ENCODE assay signal across 16 mouse cellular contexts in the genomic region with DNA sequence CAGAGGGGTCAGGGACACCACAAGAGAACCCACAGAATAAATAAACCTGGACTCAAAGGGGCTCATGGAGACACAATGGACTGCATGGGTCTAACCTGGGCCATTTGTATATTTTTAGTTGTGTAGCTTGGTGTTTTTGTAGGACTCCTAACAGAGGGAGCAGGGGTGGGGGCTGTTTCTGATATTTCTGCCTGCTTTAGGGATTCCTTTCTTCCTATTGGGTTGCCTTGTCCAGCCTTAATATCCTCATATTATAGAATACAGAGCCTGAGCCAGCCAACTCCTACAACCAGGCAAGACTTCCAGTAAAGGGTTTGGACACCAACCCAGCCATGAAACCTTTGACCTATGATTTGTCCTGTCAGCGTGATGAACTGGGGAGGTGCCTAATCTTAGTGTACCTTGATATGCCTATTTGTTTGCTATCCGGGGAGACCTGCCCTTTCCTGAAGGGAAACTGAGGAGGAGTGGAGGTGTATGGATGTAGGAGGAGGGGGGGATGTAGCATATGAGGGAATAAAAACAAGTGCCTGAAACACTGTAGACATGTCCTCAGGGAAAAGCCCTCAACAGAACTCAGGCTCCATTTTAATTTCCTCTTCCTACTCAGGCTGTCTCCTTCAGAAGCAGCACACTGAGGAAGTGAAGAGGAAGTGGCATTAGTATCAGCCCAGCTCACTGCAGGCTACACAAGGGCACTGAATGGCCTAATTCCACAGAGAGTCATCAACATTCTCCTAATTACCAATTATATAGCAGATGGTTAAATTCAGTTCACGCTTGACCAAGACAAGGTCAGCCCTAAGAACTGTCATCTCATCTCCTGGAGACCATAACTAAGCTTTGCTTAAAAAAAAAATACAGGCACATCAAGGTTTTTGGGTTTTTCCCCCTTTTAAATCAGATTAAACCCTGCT.
A peak's percentile ranks its signal among the peaks of the same experiment; 100 is the strongest.
DNase-seq lines count a peak whose midpoint lies in the region; ATAC-seq and TF ChIP-seq lines count a peak whose summit lies in the region.
"Had no signal": no experiment of that assay in that cellular context is flagged by ENCODE, and none has a peak within 500 bp of the region (broad histone marks: within the 10 kb centered on the region; RNA-seq: fewer than 3 reads in every experiment).

No protein-coding gene starts in this region.

- no peak overlapping the region for H3K27ac ChIP-seq in intestine, postnatal 0 days (ENCODE audit: low read depth, low read length)
- no peak overlapping the region for H3K27ac ChIP-seq in intestine, embryonic 16.5 days (ENCODE audit: low read length)
- H3K27ac ChIP-seq in bone marrow macrophage, adult 2 months (ENCODE audit: insufficient read depth, low read depth, low read length) = peak overlapping the region; percentile 60
- H3K27ac ChIP-seq: hindbrain, embryonic 14.5 days; kidney, embryonic 15.5 days; layer of hippocampus, adult 2 months; limb, embryonic 15.5 days; macrophage had no signal

- no peaks in the 10 kb centered on the region for H3K4me1 ChIP-seq in intestine, postnatal 0 days (replicated peaks; ENCODE audit: control insufficient read depth, insufficient read depth, low read length)
- H3K4me1 ChIP-seq in intestine, embryonic 16.5 days (ENCODE audit: control insufficient read depth, insufficient read depth, low read length) = no peaks in the 10 kb centered on the region
- H3K4me1 ChIP-seq in bone marrow macrophage, adult 2 months (ENCODE audit: control insufficient read depth, insufficient read depth, low read length) = peaks cover 42% of the 10 kb centered on the region
- H3K4me1 ChIP-seq: kidney, embryonic 15.5 days; limb, embryonic 15.5 days had no signal

- no peaks in the 10 kb centered on the region for H3K27me3 ChIP-seq in intestine, postnatal 0 days (replicated peaks; ENCODE audit: control insufficient read depth, insufficient read depth, low read length)
- no peaks in the 10 kb centered on the region for H3K27me3 ChIP-seq in intestine, embryonic 16.5 days (replicated peaks; ENCODE audit: control insufficient read depth, insufficient read depth, low read length)
- H3K27me3 ChIP-seq: kidney, embryonic 15.5 days; limb, embryonic 15.5 days had no signal

- H3K9me3 ChIP-seq in intestine, postnatal 0 days (ENCODE audit: control insufficient read depth) = no peaks in the 10 kb centered on the region
- H3K9me3 ChIP-seq in intestine, embryonic 16.5 days (ENCODE audit: control insufficient read depth, low read length) = no peaks in the 10 kb centered on the region
- H3K9me3 ChIP-seq: G1E; kidney, embryonic 15.5 days; limb, embryonic 15.5 days had no signal

- H3K4me3 ChIP-seq in intestine, postnatal 0 days (ENCODE audit: low read depth, low read length) = no peak overlapping the region
- H3K4me3 ChIP-seq in intestine, embryonic 16.5 days (ENCODE audit: low read length) = no peak overlapping the region
- no peak overlapping the region for H3K4me3 ChIP-seq in bone marrow macrophage, adult 2 months (ENCODE audit: insufficient read depth, low read length)
- H3K4me3 ChIP-seq: kidney, embryonic 15.5 days; layer of hippocampus, adult 2 months; limb, embryonic 15.5 days had no signal

- no peak overlapping the region for H3K9ac ChIP-seq in intestine, postnatal 0 days (ENCODE audit: low read depth, low read length)
- H3K9ac ChIP-seq in intestine, embryonic 16.5 days (ENCODE audit: low read depth, low read length) = no peak overlapping the region
- H3K9ac ChIP-seq: hindbrain, embryonic 14.5 days; kidney, embryonic 15.5 days; limb, embryonic 15.5 days; lung, embryonic 14.5 days had no signal

- WGBS in intestine, postnatal 0 days = 67% methylated on average over 3 of the region's 3 CpGs
- WGBS in intestine, embryonic 16.5 days = 66% methylated on average over 3 of the region's 3 CpGs

- H3K36me3 ChIP-seq in intestine, postnatal 0 days (ENCODE audit: control insufficient read depth, insufficient read depth) = no peaks in the 10 kb centered on the region; the same call in 1 of the 2 replicates
- H3K36me3 ChIP-seq in intestine, embryonic 16.5 days (ENCODE audit: control insufficient read depth, insufficient read depth, low read length) = no peaks in the 10 kb centered on the region
- H3K36me3 ChIP-seq: G1E; kidney, embryonic 15.5 days; limb, embryonic 15.5 days had no signal

- no peak for TF ChIP-seq CTCF in intestine, postnatal 0 days (IDR thresholded peaks at IDR 0.05; ENCODE audit: low read depth)
- no peak for TF ChIP-seq CTCF in bone marrow macrophage, adult 2 months (IDR thresholded peaks at IDR 0.05; ENCODE audit: low read depth, low read length)

- peak; percentile 49; the same call in 1 of the 2 replicates for ATAC-seq in intestine, postnatal 0 days
- ATAC-seq in intestine, embryonic 16.5 days = no peak

- no peak overlapping the region for H3K4me2 ChIP-seq in intestine, postnatal 0 days (replicated peaks; ENCODE audit: low read depth)
- no peak overlapping the region for H3K4me2 ChIP-seq in intestine, embryonic 16.5 days (ENCODE audit: low read depth, low read length)
- H3K4me2 ChIP-seq: hindbrain, embryonic 14.5 days; kidney, embryonic 15.5 days; limb, embryonic 15.5 days; lung, embryonic 14.5 days had no signal

- DNase-seq in cerebellum, adult 18-20 months = peak; percentile 33 to 42
- DNase-seq in retina, embryonic 14.5 days (ENCODE audit: low spot score) = peak; percentile 73
- DNase-seq in gastrocnemius, adult 8-10 months (ENCODE audit: low spot score in 2 of 2) = no peak
- no peak for DNase-seq in ovary, postnatal 36 days (ENCODE audit: low spot score)
- DNase-seq: lung, embryonic 14.5 days; midbrain, embryonic 14.5 days; thymus, adult 18-20 months had no signal

- TF ChIP-seq POLR2A in bone marrow macrophage, adult 2 months (IDR thresholded peaks at IDR 0.05; ENCODE audit: borderline replicate concordance, low read depth, low read length) = no peak

Comparison
In these comparisons a context has a peak if more than half of its experiments do, and no peak if none do; other contexts are left out.
1. DNase-seq: peak in cerebellum, adult 18-20 months (2 of 2) and retina, embryonic 14.5 days (single experiment); none in gastrocnemius, adult 8-10 months (0 of 2) and ovary, postnatal 36 days (single experiment).